Comparison of ENCODE assay signal across 12 mouse cellular contexts in the genomic region with DNA sequence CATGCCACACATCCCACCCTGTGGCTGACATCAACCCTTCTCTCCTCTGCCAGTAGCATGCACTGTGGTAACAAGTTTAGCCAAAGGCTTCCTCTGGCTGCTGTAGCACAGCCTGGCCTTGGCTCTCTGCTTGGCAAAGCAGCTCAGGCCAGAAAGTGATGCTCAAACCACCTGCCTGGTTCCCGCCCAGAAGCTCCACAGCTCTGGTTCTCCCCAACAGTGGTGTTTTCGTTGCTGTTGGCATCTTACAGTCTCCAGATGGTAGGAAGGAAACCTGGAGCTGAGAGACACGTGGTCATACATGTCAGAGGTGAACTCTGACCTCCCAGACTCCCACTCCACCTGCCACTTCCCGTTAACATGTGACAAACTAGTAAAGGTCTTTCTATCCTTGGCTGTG.
"Had no signal": no experiment of that assay in that cellular context is flagged by ENCODE, and none has a peak within 500 bp of the region (broad histone marks: within the 10 kb centered on the region; RNA-seq: fewer than 3 reads in every experiment).

No protein-coding gene starts in this region.

- ATAC-seq: liver, embryonic 12.5 days had no signal

- H3K9ac ChIP-seq: limb, embryonic 15.5 days; liver, embryonic 12.5 days; lung, embryonic 14.5 days; neural tube, embryonic 15.5 days had no signal

- DNase-seq: kidney, postnatal 10 days; lung, embryonic 14.5 days; lung, postnatal 10 days; lung, postnatal 4 days; right cerebral cortex, adult 18-20 months; right cerebral cortex, postnatal 25 days; thymus, postnatal 36 days had no signal

- H3K4me3 ChIP-seq: limb, embryonic 15.5 days; liver, embryonic 12.5 days; myocyte; neural tube, embryonic 15.5 days had no signal

- H3K36me3 ChIP-seq: limb, embryonic 15.5 days; neural tube, embryonic 15.5 days had no signal

- H3K27me3 ChIP-seq: limb, embryonic 15.5 days; liver, embryonic 12.5 days; neural tube, embryonic 15.5 days had no signal

- H3K4me2 ChIP-seq: limb, embryonic 15.5 days; liver, embryonic 12.5 days; lung, embryonic 14.5 days; midbrain, embryonic 11.5 days; neural tube, embryonic 15.5 days had no signal

- H3K9me3 ChIP-seq: limb, embryonic 15.5 days; liver, embryonic 12.5 days; neural tube, embryonic 15.5 days had no signal

- H3K27ac ChIP-seq: limb, embryonic 15.5 days; liver, embryonic 12.5 days; neural tube, embryonic 15.5 days had no signal
